Mouse (Mus musculus) embryonic facial prominence, embryonic 10.5 days (tissue): ENCODE results near the gene Icam5. TPM values are rescaled to one million over a fixed set of nuclear protein-coding genes. Genes with fewer than 3 reads are reported as not detected.
"Not testable (repeated sequence)": the region's sequence is repeated elsewhere in the genome, so short reads cannot be mapped to it uniquely, and the experiment has no call there.

Experiments used
- DNase-seq: peaks from one replicate; pipeline ENCODE4 v3.0.0-alpha.2; 2017; ENCODE audit warnings: low spot score
- H3K27ac ChIP-seq: fragments of 300-500 bp; sonication (generic); replicated peaks from 2 replicates; pipeline ENCODE4 v1.5.1; 2016; ENCODE audit warnings: mild to moderate bottlenecking
- H3K27me3 ChIP-seq: fragments of 300-500 bp; sonication (generic); replicated peaks from 2 replicates; pipeline ENCODE4 v1.6.1; 2016; ENCODE audit warnings: low read depth, mild to moderate bottlenecking; ENCODE audit not compliant: poor library complexity, severe bottlenecking
- H3K36me3 ChIP-seq: fragments of 300-500 bp; sonication (generic); replicated peaks from 2 replicates; pipeline ENCODE4 v1.6.1; 2016; ENCODE audit warnings: mild to moderate bottlenecking, moderate library complexity
- H3K4me1 ChIP-seq: fragments of 300-500 bp; sonication (generic); 2 replicates; pipeline ENCODE4 v1.6.1; 2016
- H3K4me3 ChIP-seq: fragments of 300-500 bp; sonication (generic); 2 replicates; pipeline ENCODE4 v1.5.1; 2016; ENCODE audit warnings: mild to moderate bottlenecking, moderate library complexity
- H3K9me3 ChIP-seq: fragments of 300-500 bp; sonication (generic); 2 replicates; pipeline ENCODE4 v1.6.1; 2016; ENCODE audit warnings: mild to moderate bottlenecking
- WGBS: fragments of 180-500 bp; shearing (Covaris S2); methylation state at CpG from one replicate; pipeline ENCODE4 v1.1.7; 2016; 5-methylcytosine and 5-hydroxymethylcytosine counted together
- polyA plus RNA-seq: library from polyadenylated mRNA; unstranded; fragments of >200 nt; fragmentation: Nextera tagmentation; extraction: Ambion mirVana; gene quantifications from 2 replicates; pipeline ENCODE4 v1.2.1, GENCODE M21; 2016

Gene Icam5
- polyA plus RNA-seq, 1 experiment from 2014 or later, result not detected

DNA sequence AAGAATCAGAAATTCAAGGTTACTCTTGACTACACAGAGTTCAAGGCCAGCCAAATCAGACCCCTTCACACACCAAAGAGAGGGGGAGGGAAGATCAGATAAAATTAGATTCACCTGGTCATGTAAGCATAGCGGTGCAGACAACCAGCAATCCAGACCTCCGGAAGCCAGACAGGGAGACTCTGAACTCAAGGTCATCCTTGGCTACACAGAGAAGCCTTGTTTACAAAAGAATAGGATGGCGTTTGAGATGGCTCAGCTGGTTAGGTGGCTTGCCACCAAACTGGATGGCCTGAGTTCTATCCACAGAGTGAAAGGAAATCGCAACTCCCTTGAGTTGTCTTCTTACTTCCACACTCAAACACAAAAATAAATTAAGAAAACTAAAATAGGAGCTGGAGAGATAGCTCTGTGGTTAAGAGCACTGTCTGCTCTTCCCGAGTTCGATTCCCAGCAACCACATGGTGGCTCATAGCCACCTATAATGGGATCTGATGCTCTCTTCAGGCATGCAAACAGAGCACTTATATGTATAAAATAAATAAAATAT lies 30.1 kb upstream of the Icam5 start:
- WGBS, result 68% methylated on average over 6 of the region's 6 CpGs
- no peak for DNase-seq
- H3K27me3 ChIP-seq, result no peaks in the 10 kb centered on the region
- no peaks in the 10 kb centered on the region for H3K9me3 ChIP-seq
- no peak overlapping the region for H3K27ac ChIP-seq
- no peak overlapping the region for H3K4me3 ChIP-seq
- H3K4me1 ChIP-seq, result peaks cover 11% of the 10 kb centered on the region
- peaks cover 24% of the 10 kb centered on the region for H3K36me3 ChIP-seq

DNA sequence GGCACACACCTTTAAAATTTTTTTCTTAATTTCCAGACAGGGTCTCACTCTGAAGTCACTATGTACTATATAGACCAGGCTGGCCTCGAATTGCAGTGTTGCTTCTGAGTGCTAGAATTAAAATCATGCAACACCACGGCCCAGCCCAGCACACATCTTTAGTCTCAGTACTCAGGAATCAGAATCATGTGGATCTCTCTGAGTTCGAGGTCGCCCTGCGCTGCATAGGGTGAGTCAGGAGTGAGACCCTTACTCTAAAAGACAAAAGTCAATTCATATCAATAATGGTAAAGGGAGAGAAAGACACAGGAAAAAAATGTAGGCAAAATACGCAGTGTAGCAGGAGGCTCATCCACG lies 29.6 kb upstream of the Icam5 start:
- Histone ChIP-seq H3K36me3 (peaks cover 30% of the 10 kb centered on the region), H3K9me3 (no peaks in the 10 kb centered on the region), H3K27ac (peak overlapping the region; percentile 86), H3K27me3 (no peaks in the 10 kb centered on the region), H3K4me1 (peaks cover 11% of the 10 kb centered on the region), H3K4me3 (peak overlapping the region; percentile 92)
- WGBS, result 15% methylated on average over 7 of the region's 7 CpGs
- no peak for DNase-seq

DNA sequence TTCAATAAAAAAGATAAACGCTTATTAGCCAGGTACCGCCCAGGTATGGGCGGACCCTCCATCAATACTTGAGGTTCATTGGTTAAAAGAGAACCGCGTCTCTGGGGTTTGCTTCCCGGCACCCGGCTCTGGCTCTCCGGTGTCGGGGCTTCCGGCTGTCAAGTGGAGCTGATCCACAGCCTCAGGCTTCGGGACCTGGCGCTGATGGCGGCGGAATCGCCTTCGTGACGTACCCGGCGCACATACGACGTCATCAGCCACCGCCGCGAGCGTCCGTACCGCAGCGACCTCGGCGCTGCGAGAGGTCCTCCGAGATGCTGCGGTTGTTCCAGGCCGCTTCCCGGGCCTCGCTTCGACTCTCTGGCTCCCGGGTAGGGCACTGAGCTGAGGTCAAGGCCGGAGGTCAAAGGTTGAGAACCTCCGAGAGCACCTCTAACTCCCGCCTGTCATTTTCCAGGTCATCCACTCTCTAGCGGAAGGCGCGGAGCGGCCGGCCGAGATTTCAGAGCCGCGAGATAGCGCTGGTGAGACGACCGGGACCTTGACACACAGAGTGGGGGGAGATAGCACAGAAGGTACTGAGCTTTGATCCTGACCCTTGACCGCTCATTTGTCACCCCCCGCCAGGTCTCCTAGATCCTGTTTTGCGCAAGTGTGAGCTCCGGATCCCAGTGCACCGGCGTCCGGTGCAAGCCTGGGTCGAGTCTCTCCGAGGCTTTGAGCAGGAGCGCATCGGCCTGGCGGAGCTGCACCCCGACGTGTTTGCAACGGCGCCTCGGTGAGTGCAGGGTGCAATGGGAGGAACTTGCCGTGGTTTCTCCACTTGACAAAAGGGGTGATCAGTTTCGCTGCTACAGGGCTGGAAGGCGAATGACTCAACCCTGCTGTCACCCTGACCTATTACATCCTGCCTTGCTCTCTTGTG lies 29.0 kb upstream of the Icam5 start, which contains the start of gene Mrpl4:
Gene Mrpl4 (plus strand): TSS at position 112 of the 925 bp plus-strand sequence.
- H3K27me3 ChIP-seq, result no peaks in the 10 kb centered on the region
- peaks cover 36% of the 10 kb centered on the region for H3K36me3 ChIP-seq
- peaks cover 11% of the 10 kb centered on the region for H3K4me1 ChIP-seq
- no peaks in the 10 kb centered on the region for H3K9me3 ChIP-seq
- peak within 1 kb of the TSS; percentile 86 for H3K27ac ChIP-seq
- H3K4me3 ChIP-seq, result peak within 1 kb of the TSS; percentile 92
- DNase-seq, result peak; percentile 93
- WGBS, result under 1% methylated on average over 72 of the region's 72 CpGs

DNA sequence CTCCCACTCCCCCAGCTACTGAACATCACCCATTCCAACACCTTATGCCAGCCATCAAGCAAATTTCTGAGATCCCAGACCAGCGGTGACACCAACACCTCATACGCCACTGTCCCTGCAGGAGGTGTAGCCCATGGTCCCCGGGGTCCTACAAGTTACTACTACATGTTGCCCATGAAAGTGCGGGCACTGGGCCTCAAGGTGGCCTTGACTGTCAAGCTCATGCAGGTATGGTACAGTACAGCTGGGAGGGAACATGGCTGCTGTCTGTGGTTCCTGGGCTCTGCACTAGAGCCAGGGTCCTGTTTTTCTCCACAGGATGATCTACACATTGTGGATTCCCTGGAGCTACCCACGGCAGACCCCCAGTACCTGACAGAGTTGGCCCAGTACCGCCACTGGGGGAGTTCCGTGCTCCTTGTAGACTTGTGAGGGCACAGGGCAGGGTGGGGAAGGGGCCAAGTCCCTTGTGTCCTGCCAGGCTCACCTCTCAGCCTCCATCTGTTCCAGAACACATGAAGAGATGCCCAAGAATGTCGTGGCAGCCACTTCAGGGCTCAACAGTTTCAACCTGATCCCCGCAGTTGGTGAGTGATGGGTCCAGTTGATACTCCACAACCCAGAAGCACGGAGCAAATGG lies 24.4 kb upstream of the Icam5 start:
- DNase-seq, result no peak
- Histone ChIP-seq H3K4me3 (no peak overlapping the region), H3K9me3 (no peaks in the 10 kb centered on the region), H3K36me3 (peaks cover 53% of the 10 kb centered on the region), H3K4me1 (peaks cover 13% of the 10 kb centered on the region), H3K27me3 (no peaks in the 10 kb centered on the region), H3K27ac (no peak overlapping the region)
- WGBS, result 93% methylated on average over 10 of the region's 10 CpGs

DNA sequence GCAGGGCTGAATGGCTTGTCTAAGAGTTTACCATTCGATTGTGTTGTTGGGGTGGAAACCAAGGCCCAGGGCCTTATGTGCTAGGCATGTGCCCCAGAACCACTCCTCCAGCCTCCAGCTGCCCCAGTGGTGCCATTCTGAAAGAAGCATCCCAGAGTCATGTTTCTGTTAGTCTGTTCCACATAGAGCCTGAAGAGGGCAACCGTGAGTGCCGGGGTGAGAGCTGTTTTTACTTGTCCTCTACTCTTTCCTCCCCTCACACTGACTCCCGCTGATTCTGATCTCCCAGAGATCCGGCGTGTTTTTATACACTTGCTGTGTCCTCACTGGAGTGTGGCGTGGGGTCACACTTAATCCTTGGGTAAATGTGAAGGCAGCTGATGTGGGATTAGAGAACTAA lies 23.9 kb upstream of the Icam5 start:
- Histone ChIP-seq H3K4me1 (peaks cover 13% of the 10 kb centered on the region), H3K27me3 (no peaks in the 10 kb centered on the region), H3K27ac (no peak overlapping the region), H3K9me3 (no peaks in the 10 kb centered on the region), H3K36me3 (peaks cover 53% of the 10 kb centered on the region), H3K4me3 (no peak overlapping the region)
- no peak for DNase-seq
- 86% methylated on average over 7 of the region's 7 CpGs for WGBS

DNA sequence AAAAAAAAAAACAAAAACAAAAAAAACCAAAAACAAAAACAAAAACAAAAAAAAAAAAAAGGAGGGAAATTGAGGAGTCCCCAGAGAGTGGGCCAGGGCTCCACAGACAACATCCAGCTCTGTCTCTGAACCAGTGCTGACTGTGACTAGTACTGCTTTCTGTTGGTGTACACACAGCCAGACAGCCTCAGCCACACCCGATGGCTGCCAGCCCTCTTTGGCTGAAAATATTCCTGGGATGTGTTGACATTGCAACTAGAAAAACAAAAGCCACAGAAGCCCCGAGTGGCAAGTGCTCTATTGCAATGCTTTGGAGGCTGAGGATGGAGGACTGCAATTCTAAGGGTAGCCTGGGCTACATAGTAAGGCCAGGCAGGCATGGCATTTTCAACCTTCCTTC lies 21.5 kb upstream of the Icam5 start:
- Histone ChIP-seq H3K9me3 (no peaks in the 10 kb centered on the region), H3K36me3 (peaks cover 43% of the 10 kb centered on the region), H3K4me3 (no peak overlapping the region), H3K27me3 (peaks cover 23% of the 10 kb centered on the region), H3K4me1 (peaks cover 13% of the 10 kb centered on the region), H3K27ac (no peak overlapping the region)
- WGBS, result 69% methylated on average over 2 of the region's 2 CpGs
- DNase-seq, result no peak

DNA sequence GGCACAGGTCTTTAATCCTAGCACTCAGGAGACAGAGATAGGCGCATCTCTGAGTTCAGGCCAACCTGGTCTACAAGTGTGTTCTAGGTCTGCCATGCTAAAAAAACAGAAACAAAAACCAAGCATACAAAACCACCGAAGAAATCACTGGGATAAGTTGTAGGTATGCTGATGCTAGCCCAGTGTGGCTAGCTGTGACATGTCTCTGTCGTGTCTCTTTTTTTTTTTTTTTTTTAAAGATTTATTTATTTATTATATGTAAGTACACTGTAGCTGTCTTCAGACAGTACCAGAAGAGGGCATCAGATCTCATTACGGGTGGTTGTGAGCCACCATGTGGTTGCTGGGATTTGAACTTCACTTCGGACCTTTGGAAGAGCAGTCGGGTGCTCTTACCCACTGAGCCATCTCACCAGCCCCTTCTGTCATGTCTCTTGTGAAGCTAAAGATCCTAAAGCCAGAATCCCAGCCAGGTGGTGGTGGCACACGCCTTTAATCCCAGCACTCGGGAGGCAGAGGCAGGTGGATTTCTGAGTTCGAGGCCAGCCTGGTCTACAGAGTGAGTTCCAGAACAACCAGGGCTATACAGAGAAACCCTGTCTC lies 20.8 kb upstream of the Icam5 start:
- peaks cover 36% of the 10 kb centered on the region for H3K36me3 ChIP-seq
- DNase-seq, H3K27ac ChIP-seq, H3K4me3 ChIP-seq, H3K9me3 ChIP-seq: not testable (repeated sequence)
- 73% methylated on average over 9 of the region's 9 CpGs for WGBS
- peaks cover 30% of the 10 kb centered on the region for H3K27me3 ChIP-seq
- peaks cover 20% of the 10 kb centered on the region for H3K4me1 ChIP-seq

DNA sequence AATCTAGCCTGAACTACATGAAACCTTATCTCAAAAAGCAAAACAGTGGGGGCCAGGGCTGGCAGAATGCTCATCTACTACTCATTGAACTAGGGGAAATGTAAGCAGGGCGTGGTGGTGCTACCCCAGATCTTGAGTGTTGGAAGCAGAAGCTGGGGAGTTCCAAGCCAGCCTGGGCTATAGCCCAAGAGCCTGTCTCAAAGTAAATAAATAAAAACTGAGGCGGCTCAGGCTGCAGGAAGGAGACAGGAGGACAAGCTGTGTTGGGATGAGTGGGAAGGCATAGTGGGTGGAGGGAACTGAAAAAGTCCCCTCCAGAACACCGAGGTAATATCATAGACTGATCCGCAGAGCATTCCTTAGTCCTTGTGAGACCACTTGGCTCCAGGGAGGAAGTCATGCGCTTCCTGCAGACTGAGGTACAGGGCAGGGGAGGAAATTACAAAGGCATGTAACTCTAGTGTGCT lies 20.0 kb upstream of the Icam5 start:
- H3K9me3 ChIP-seq, result no peaks in the 10 kb centered on the region
- peaks cover 38% of the 10 kb centered on the region for H3K27me3 ChIP-seq
- 0 out of 2 replicates have a peak overlapping the region, but pooled peaks have one; percentile 6 for H3K27ac ChIP-seq
- 63% methylated on average over 5 of the region's 5 CpGs for WGBS
- peaks cover 27% of the 10 kb centered on the region for H3K36me3 ChIP-seq
- H3K4me1 ChIP-seq, result peaks cover 28% of the 10 kb centered on the region
- no peak overlapping the region for H3K4me3 ChIP-seq
- no peak for DNase-seq

DNA sequence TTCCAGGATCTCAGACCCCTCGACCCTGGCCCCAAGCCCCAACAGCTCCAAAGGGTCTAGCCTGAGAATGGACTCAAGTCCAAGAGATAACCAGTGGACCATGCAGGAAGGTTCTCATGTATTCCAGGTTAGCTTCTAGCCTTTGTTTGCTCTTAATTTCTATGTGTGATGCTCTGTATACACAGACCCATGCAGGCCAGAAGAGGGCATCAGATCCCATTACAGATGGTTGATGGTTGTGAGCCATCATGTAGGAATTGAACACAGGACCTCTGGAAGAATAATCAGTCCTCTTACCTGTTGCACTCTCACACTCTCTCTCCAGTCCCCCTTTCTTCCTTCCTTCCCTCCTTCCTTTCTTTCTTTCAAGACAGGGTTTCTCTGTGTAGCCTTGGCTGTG lies 19.5 kb upstream of the Icam5 start:
- Histone ChIP-seq H3K36me3 (peaks cover 23% of the 10 kb centered on the region), H3K27ac (0 out of 2 replicates have a peak overlapping the region, but pooled peaks have one; percentile 6), H3K4me1 (peaks cover 30% of the 10 kb centered on the region), H3K27me3 (peaks cover 43% of the 10 kb centered on the region), H3K9me3 (no peaks in the 10 kb centered on the region), H3K4me3 (no peak overlapping the region)
- 53% methylated on average over 1 of the region's 1 CpGs for WGBS
- no peak for DNase-seq

DNA sequence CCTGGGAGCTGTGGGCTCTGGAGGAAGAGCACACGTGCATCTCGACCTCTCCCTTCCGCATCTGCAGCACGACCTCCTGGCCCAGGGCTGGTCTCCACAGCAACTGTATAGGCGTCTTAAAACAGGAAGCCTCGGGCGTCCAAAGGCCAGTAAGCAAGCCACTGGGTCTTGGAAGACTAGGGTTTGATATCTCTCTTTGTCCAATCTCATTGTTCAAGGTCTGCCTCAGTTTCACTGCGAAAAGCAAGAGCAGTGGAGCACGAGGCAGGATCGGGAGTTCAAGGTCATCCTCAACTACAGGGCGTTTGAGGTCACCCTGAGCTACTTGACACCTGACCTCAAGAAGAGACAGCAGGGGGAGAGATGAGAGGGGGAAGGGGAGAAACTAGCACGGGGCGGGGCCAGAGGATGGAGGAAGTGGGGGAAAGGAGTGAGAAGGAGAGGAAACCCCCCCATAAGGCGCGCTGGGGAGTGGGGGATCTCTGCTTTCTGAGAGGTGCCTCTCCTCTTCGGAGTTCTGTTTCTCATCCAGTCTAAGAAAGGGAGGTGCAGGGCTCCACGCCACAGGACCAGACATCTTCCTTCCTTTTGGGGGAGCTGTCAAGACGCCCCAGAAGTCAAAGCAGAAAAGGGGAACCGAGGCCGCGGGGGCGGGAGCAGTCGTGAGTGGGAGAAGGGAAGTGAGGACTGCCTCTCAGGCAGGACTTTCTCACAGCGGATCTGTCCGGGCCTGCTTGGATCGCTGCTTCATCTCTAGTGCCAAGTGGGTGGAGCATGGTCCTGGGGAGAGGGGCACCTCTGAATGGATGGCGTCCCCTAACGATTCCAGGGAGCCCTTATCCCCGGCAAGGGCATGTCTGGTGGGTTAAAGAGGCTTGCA lies 16.9 kb upstream of the Icam5 start:
- no peaks in the 10 kb centered on the region for H3K9me3 ChIP-seq
- DNase-seq, result peak; percentile 39
- H3K4me3 ChIP-seq, result peak overlapping the region; percentile 49
- H3K36me3 ChIP-seq, result no peaks in the 10 kb centered on the region
- H3K4me1 ChIP-seq, result peaks cover 30% of the 10 kb centered on the region
- peaks cover 67% of the 10 kb centered on the region for H3K27me3 ChIP-seq
- WGBS, result 3% methylated on average over 29 of the region's 29 CpGs
- peak overlapping the region; percentile 51; the same call in 1 of the 2 replicates for H3K27ac ChIP-seq

DNA sequence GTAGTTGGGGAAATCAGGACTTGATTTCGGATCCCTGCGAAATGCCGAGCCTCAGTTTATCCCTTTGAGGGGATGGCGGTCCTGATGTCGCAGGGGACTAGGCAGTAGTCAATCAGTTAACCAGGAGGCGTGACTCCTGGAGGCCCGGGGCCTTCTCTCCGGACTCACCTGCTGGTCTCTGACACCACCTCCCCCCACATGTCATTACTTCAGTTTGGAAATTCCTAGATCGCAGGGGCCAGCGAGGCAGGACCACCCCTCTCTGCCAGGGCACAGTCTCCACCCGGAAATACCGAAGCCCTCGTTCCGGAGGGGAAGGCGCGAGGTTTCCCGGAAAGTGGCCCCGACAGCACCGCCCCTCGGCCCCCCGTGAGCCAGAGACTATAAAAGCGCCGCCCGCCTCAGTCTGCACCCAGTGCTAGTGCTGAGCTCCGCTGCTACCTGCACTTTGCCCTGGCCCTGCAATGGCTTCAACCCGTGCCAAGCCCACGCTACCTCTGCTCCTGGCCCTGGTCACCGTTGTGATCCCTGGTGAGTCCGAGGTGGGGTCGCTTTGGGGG lies 16.2 kb upstream of the Icam5 start, which contains the start of gene Icam1:
Gene Icam1 (plus strand): TSS at position 415 of the 560 bp plus-strand sequence.
- no peaks in the 10 kb centered on the region for H3K9me3 ChIP-seq
- no peaks in the 10 kb centered on the region for H3K36me3 ChIP-seq
- peaks cover 71% of the 10 kb centered on the region for H3K27me3 ChIP-seq
- 1% methylated on average over 30 of the region's 30 CpGs for WGBS
- H3K4me3 ChIP-seq, result peak within 1 kb of the TSS; percentile 49
- peak within 1 kb of the TSS; percentile 51; the same call in 1 of the 2 replicates for H3K27ac ChIP-seq
- peaks cover 30% of the 10 kb centered on the region for H3K4me1 ChIP-seq
- peak; percentile 57 for DNase-seq
